Mouse (Mus musculus) left cerebral cortex, adult 9 months (tissue): ENCODE measurements at regions not wholly inside any gene's neighbourhood (a gene's known extent, or its start where the extent isn't known, plus 50 kb on each side); places are given as distances from the start of the nearest gene placed in this dataset.

ENCODE experiments used
- DNase-seq, 2 experiments: peaks; one replicate each; pipeline ENCODE4 v3.0.0; 2022; ENCODE audit warnings: low spot score in 2 of 2

DNA sequence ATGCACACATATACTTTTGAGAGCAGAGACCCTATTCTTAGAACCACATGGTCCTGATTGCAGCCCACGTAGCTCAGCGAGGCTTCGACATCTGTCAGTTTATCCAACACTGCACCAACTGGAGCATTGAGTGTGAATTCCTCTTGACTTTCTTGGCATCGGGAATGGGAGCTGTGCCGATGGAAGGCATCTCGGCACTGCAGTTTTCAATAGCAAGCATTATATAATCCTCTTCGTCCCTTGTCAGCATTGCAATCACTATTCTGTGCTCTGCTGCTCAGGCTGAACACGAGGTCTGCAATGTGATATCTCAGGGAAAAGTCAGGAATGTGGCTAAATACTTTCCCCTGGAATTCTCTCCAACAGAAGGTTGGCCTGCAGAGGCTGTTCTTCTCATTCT, 224.6 kb downstream of the Lnpk start:
- peak; percentile 55 to 64 for DNase-seq

DNA sequence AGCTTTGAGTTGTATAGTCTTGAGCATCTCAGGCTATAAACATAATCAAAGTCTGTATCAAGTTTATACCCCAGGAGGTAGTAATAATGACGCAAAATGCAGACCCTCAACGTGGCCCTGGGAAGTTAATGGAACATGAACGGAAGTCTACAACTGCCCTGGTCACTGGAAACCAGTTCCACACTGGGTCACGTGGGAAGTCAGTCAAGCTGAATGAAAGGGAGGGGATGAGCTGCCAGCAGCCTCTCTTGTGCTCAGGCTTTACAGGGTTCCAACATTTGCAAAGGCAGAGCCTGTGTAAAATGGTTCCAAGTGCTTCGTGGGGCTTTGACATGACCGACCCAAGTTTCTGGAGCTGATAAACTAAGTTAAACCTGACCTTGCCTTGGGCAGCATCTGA, 229.4 kb downstream of the Lnpk start:
- no peak for DNase-seq

DNA sequence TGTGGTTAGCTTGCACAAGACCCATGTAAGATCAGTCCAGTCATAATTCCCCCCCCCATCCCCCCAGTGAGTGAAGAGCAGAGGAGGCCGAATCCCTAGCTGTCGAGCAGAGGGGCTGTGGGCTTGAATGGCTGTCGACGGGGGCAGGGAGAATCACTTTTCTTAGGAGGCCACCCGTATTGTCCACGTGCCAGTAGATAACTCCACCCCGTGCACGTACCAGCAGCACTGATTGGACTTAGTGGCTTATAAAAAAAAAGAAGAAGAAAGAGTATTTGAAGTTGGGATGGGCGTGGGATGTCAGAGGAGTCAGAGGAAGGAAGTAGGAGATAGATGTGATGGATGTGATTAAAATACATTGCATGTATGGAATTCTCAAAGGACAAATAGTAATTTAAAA, 272.9 kb downstream of the Lnpk start:
- no peak for DNase-seq

- DNase-seq = no peak
Measured at GRCm38 (mm10) chr2:74300885-74301451, 278.3 kb downstream of the Lnpk start.

DNA sequence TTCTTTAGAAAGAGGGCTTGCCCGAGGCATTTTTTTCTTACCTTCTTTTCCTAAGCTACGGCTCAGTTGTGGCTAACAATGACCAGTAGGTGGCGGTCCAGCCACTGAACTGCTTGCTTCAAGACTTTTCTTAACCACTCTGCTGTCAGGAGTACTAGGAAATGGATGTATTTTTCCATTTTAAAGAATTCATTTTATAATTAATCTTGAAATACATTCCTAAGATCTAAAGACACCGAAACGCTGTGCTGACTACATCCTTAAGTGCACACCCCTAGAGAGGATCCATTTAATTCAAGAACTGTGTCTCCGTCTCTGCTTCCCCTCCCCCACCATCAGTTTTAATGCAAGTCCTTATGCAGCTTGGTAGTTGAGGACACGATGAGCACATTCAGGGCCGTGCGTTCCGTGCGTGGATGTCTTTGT, 278.9 kb downstream of the Lnpk start:
- peak; percentile 8 to 68 for DNase-seq

GRCm38 (mm10) chr2:74292641-74293040, 286.6 kb downstream of the Lnpk start:
- no peak for DNase-seq

- DNase-seq = no peak
Measured at GRCm38 (mm10) chr2:74291416-74292396, 287.5 kb downstream of the Lnpk start.

DNA sequence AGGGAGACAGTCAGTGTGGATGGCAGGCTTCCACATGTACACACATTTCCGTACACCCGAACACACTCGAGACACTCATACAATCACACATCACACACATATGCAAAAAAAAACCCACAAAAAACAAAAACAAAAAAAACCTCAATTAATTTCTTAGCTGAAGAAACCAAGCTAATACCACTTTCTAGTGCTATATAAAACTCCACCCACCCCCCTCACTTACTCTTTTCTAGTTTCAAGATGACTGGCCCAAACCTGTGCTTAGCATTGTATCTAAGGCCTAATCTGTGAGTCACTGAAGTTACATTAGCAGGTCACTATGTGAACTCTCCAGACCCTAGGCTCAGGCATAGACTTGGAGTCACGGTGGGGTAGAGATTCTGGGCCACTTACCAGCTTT, 293.6 kb downstream of the Lnpk start:
- DNase-seq = no peak

DNA sequence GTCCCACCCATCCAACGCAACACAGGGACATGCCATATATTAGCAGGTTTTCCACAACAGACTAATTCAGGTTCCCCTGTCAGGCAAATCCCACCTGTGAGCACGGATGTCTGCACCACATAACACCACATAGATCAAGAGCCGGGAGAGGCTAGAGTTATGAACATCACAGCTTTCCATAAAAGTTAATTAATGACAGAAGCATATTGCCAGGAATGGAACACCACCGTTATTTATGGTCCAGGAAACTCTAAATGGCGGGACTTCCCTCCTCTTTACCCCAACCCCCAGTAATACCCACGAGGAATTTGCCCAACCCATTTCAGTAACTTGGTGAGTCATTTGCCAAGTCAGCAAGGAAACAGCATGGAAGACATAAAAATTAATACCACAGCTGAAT, 314.3 kb downstream of the Lnpk start:
- DNase-seq = no peak

DNA sequence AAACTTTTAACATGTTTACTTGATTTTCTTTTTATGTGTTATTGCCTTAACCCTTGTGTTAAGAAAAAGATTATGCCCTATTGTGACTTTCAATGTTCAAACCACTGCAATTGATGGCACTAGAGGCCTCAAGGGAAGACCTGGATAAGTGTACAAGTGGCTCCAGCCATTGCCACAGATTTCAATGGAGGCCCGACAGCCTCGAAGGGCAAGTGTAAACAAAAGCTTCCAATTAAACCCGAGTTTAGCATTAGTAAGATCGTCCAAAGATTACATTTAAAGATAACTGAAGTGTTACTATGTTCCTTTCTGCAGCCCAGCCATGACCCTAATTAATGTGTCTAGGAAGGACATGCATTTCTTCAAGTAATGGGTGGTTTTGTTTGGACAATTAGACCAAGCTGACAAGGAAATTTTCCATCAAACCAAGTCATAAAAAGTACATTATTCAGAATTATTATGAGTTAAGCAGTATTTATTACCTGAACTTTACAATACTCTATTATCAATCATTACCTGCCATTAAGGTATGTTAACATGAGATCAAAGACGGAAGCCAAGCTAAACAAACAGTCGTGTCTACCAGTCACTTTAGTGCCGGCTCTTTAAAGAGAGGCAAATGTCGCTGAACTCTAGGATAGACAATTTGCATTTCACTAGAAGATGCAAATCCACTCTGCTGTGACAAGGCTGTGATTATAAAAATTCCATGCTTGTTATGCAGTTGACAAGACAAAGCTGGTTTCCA, 322.0 kb downstream of the Lnpk start:
- no peak for DNase-seq

DNA sequence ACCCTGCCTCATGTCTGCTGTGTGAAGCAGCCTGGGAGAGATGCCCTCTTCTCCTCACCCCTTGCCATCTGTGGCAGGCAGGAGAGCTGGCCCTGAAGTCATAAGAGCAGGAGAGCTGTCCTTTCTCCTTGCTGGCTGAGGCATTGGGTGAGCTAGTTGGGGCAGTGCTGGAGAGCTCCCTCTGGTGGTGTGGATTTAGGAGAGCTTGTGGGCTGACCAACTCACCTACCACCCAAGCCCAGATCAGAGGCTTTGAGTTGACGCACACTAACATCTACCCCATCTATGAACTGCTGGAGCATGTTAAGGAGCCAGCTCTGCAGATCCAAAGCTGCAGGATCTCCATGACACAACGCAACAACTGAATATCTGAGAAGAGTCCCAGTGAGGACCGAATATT, 331.7 kb downstream of the Lnpk start:
- DNase-seq = no peak

DNA sequence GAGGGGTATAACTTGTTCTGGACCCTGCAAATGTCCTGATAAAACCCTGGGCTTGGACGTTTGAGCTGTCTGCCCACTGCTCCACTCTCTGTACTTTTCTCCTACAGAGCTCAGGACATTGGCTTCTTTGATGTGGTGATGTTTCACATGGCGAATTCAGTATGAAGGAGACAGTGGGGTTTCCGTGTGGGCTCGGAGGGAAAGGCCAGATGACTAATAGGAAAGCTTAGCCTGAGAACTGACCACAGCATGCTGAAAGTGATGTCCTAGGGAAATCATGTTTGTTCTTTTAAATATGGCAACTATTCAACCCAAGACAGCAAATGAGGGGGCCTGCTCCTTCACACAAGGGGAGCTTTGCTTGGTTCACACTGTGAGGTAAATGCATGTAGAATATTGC, 332.6 kb downstream of the Lnpk start:
- no peak for DNase-seq

DNA sequence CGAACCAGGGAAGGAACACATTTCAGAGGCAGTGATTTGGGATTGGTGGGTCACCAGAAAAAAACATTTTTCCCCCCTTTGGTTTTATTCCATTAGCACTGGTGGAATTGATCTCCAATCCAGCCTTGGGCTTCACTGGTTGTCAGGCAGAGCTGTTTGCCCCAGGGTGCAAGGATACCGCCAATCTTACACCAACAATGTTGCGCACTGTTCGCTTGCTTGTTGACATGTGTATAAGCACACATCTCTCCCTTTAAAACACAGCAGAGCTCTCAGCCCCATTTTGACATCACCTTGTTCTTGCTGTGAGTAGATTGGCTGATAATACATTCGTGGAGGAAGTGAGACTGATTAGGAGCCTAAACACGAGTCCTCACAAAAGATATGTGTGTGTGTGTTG, 333.1 kb upstream of the Atp5g3 start:
- no peak for DNase-seq

DNA sequence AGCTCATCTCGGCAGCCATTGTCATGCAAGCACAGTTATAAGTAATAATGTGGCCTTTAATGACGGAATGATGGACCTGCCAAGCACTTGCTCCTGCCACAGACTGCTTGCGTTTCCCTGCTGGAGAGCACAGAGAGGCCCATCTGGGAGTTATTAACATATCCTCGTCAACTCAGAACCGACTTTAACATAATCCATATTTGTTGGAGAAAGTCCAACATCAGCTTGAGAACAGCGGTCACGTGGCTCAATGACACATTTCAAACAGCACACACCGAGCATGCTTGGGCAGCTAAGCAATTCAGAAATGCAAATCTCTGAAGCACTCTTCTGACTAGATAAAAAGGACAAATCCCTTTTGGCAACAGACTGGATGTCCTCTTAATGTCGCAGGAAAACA, 332.7 kb upstream of the Atp5g3 start:
- no peak for DNase-seq

- no peak for DNase-seq
Measured at GRCm38 (mm10) chr2:74239586-74239985, 328.5 kb upstream of the Atp5g3 start.

GRCm38 (mm10) chr2:74217437-74217836, 306.3 kb upstream of the Atp5g3 start:
- no peak for DNase-seq

GRCm38 (mm10) chr2:74210210-74210609, 299.1 kb upstream of the Atp5g3 start:
- no peak for DNase-seq

- no peak for DNase-seq
Measured at GRCm38 (mm10) chr2:74209421-74209917, 298.3 kb upstream of the Atp5g3 start.

GRCm38 (mm10) chr2:74207440-74207839, 296.3 kb upstream of the Atp5g3 start:
- DNase-seq = no peak

- DNase-seq = no peak
Measured at GRCm38 (mm10) chr2:74202776-74203175, 291.6 kb upstream of the Atp5g3 start.

GRCm38 (mm10) chr2:74201608-74202323, 290.6 kb upstream of the Atp5g3 start:
- no peak for DNase-seq

GRCm38 (mm10) chr2:74199550-74199949, 288.4 kb upstream of the Atp5g3 start:
- no peak for DNase-seq
